Mouse (Mus musculus) neutrophil, adult 5-6 weeks (primary cell): ENCODE results near the gene Arhgef3. TPM values are rescaled to one million over a fixed set of nuclear protein-coding genes. Genes with fewer than 3 reads are reported as not detected.

Source experiments
- ATAC-seq: fragments of 151-379, 151-347 bp; 2 replicates; pipeline ENCODE4 v1.8.0; 2017; ENCODE audit warnings: mild to moderate bottlenecking, moderate TSS enrichment; ENCODE audit not compliant: insufficient number of reproducible peaks, poor library complexity, low FRiP score, severe bottlenecking; ENCODE audit errors: extremely low read depth
- total RNA-seq: library from RNA; stranded (forward); fragments of 200-1000 nt; gene quantifications from 2 replicates; pipeline ENCODE4 v1.2.3, GENCODE M21; 2017

The Arhgef3 gene
- total RNA-seq, 1 experiment from 2014 or later, result 266 TPM

GRCm38 (mm10) chr14:27105731-27106457, 8.8 kb upstream of the Arhgef3 start:
- no peak for ATAC-seq

GRCm38 (mm10) chr14:27108748-27109504, 5.8 kb upstream of the Arhgef3 start:
- ATAC-seq, result no peak

GRCm38 (mm10) chr14:27115275-27115660, 569 bp downstream of the Arhgef3 start:
- no peak for ATAC-seq

- ATAC-seq, result no peak
Observed at GRCm38 (mm10) chr14:27115991-27116390, 1.3 kb downstream of the Arhgef3 start.

GRCm38 (mm10) chr14:27116577-27117165, 2.0 kb downstream of the Arhgef3 start:
- ATAC-seq, result no peak

- ATAC-seq, result no peak
Observed at GRCm38 (mm10) chr14:27118546-27118945, 3.8 kb downstream of the Arhgef3 start.

- ATAC-seq, result no peak
Observed at GRCm38 (mm10) chr14:27122646-27123045, 7.9 kb downstream of the Arhgef3 start.

- no peak for ATAC-seq
Observed at GRCm38 (mm10) chr14:27123543-27123942, 8.8 kb downstream of the Arhgef3 start.

- no peak for ATAC-seq
Observed at GRCm38 (mm10) chr14:27130031-27130430, 15.3 kb downstream of the Arhgef3 start.

GRCm38 (mm10) chr14:27130676-27131075, 16.0 kb downstream of the Arhgef3 start:
- ATAC-seq, result no peak

- no peak for ATAC-seq
Observed at GRCm38 (mm10) chr14:27131521-27131920, 16.8 kb downstream of the Arhgef3 start.

GRCm38 (mm10) chr14:27138891-27139290, 24.2 kb downstream of the Arhgef3 start:
- ATAC-seq, result no peak

- ATAC-seq, result no peak
Observed at GRCm38 (mm10) chr14:27139968-27140367, 25.3 kb downstream of the Arhgef3 start.

GRCm38 (mm10) chr14:27141486-27141885, 26.8 kb downstream of the Arhgef3 start:
- no peak for ATAC-seq

GRCm38 (mm10) chr14:27142680-27143079, 28.0 kb downstream of the Arhgef3 start:
- ATAC-seq, result no peak

GRCm38 (mm10) chr14:27145171-27146045, 30.7 kb downstream of the Arhgef3 start:
- ATAC-seq, result no peak

GRCm38 (mm10) chr14:27147726-27148125, 33.0 kb downstream of the Arhgef3 start:
- ATAC-seq, result no peak

GRCm38 (mm10) chr14:27149401-27149800, 34.7 kb downstream of the Arhgef3 start:
- ATAC-seq, result no peak

GRCm38 (mm10) chr14:27150011-27150640, 35.4 kb downstream of the Arhgef3 start:
- no peak for ATAC-seq
